20 mouse cellular contexts compared by ENCODE assay signal in the genomic region with DNA sequence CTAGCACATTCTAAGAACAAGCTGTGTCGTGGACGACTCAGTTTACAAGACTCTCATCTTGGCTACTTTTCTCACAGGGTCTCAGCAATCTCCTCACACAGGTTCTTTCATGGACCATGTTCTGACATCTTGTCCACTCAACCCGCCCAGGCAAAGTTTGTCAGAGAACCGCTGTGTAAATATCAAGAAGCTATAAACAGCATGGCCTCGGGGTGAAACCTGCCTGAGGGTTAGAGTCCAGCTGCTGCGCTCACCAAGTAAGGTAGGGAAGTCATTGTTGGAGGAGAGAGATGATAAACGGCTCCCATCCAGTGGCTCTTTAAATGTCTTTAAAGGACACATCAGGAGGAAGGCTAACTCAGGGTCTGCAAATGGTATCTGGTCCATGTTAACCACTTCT.
"Had no signal": no experiment of that assay in that cellular context is flagged by ENCODE, and none has a peak within 500 bp of the region (broad histone marks: within the 10 kb centered on the region; RNA-seq: fewer than 3 reads in every experiment).

No protein-coding gene starts in this region.

- H3K27me3 ChIP-seq: neural tube, embryonic 15.5 days; stomach, embryonic 15.5 days had no signal

- H3K4me1 ChIP-seq: stomach, embryonic 15.5 days had no signal

- H3K4me2 ChIP-seq: lung, embryonic 14.5 days; midbrain, embryonic 12.5 days; stomach, embryonic 15.5 days had no signal

- ATAC-seq: midbrain, embryonic 16.5 days had no signal

- H3K27ac ChIP-seq: midbrain, embryonic 10.5 days; midbrain, embryonic 12.5 days; stomach, embryonic 15.5 days; stomach, postnatal 0 days had no signal

- H3K9me3 ChIP-seq: midbrain, embryonic 10.5 days; midbrain, embryonic 12.5 days; neural tube, embryonic 13.5 days; neural tube, embryonic 15.5 days; stomach, embryonic 15.5 days had no signal

- H3K4me3 ChIP-seq: midbrain, embryonic 10.5 days; midbrain, embryonic 12.5 days; myocyte; neural tube, embryonic 13.5 days; neural tube, embryonic 15.5 days; stomach, embryonic 15.5 days had no signal

- DNase-seq: lung, adult 18-20 months; lung, embryonic 14.5 days; lung, postnatal 10 days; lung, postnatal 4 days; midbrain, embryonic 14.5 days; retina, postnatal 1 day; right cerebral cortex, adult 18-20 months; right cerebral cortex, postnatal 25 days; right cerebral cortex, postnatal 4 days; thymus, adult 2 months; thymus, postnatal 25 days; thymus, postnatal 4 days had no signal

- H3K9ac ChIP-seq: lung, embryonic 14.5 days; midbrain, embryonic 12.5 days; neural tube, embryonic 15.5 days; stomach, embryonic 15.5 days had no signal

- H3K36me3 ChIP-seq: midbrain, embryonic 10.5 days; midbrain, embryonic 12.5 days; neural tube, embryonic 13.5 days; neural tube, embryonic 15.5 days; stomach, embryonic 15.5 days had no signal
